Mouse (Mus musculus): ENCODE results near the gene Hint1.
A peak's percentile ranks its signal among the peaks of the same experiment; 100 is the strongest.

GRCm38 (mm10) chr11:54918273-54918672, 52.1 kb downstream of the Hint1 start:
- TF ChIP-seq CTCF (IDR thresholded peaks at IDR 0.05; ENCODE audit: low read depth) (peak; percentile 11; the same call in 1 of the 2 replicates), EP300 (IDR thresholded peaks at IDR 0.05; ENCODE audit: low read depth) (no peak)

Data from heart, postnatal 0 days (tissue).